In the genomic region with DNA sequence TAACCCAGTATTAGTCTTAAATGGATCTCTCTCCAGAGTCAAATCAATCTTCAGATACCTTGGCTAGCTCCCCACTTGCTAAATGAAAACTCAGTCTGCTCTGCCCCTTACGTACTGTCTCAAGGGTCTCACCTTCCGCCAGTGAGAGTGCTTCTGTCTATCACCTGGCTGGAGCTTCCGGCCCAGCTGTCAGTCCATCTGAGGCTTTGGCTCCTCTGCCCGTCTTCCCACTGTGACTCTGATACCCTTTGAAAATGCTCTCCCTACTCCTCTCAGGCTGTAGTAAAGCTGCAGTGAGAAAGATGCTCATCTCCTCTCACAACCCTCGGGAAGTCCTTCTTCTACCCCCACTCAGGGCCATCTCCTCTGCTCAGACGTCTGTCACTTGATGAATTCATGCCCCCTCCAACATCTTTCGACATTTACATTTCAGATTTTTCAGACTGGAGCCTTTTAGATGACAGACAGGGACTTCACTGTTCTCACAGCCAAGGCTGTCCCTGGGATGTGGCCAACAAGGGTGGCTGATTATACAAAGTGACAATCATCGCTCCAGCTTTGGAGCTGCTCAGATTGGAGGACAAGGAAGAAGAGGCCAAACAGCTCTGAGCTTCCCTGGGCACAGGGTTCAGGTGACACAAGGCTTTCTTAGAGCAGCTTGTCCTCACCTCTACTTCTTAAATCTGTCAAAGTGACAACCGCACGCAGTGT, we compare ENCODE assay signal across 11 mouse cellular contexts.
A peak's percentile ranks its signal among the peaks of the same experiment; 100 is the strongest.
DNase-seq lines count a peak whose midpoint lies in the region; ATAC-seq and TF ChIP-seq lines count a peak whose summit lies in the region.
"Had no signal": no experiment of that assay in that cellular context is flagged by ENCODE, and none has a peak within 500 bp of the region (broad histone marks: within the 10 kb centered on the region; RNA-seq: fewer than 3 reads in every experiment).

No protein-coding gene starts in this region.

- DNase-seq in kidney, postnatal 36 days: no peak
- DNase-seq in brain, embryonic 14.5 days (ENCODE audit: low read depth): peak; percentile 79
- DNase-seq in cerebellum, postnatal 14 days: peak; percentile 92
- DNase-seq in layer of hippocampus, postnatal 36 days: peak; percentile 58 to 62
- no peak for DNase-seq in urinary bladder, postnatal 10 days (ENCODE audit: low spot score)
- DNase-seq in adrenal gland, adult 8-10 months: no peak
- no peak for DNase-seq in embryonic facial prominence, embryonic 10.5 days (ENCODE audit: low spot score)
- DNase-seq: kidney, adult 18-20 months had no signal

- TF ChIP-seq POLR2A in brain, embryonic 14.5 days (IDR thresholded peaks at IDR 0.05; ENCODE audit: borderline replicate concordance, extremely low read depth, insufficient read depth, insufficient read length, poor library complexity, severe bottlenecking): no peak

- no peaks in the 10 kb centered on the region for H3K9me3 ChIP-seq in kidney, embryonic 14.5 days (ENCODE audit: control insufficient read depth, low read length)
- no peaks in the 10 kb centered on the region for H3K9me3 ChIP-seq in embryonic facial prominence, embryonic 10.5 days
- H3K9me3 ChIP-seq: embryonic facial prominence, embryonic 15.5 days; neural tube, embryonic 13.5 days had no signal

- H3K36me3 ChIP-seq in kidney, embryonic 14.5 days (ENCODE audit: control insufficient read depth, insufficient read depth, low read length): no peaks in the 10 kb centered on the region
- H3K36me3 ChIP-seq in embryonic facial prominence, embryonic 10.5 days (replicated peaks): no peaks in the 10 kb centered on the region
- H3K36me3 ChIP-seq: embryonic facial prominence, embryonic 15.5 days; neural tube, embryonic 13.5 days had no signal

- no peak for ATAC-seq in kidney, embryonic 14.5 days (ENCODE audit: low FRiP score, low TSS enrichment)

- no peak for TF ChIP-seq CTCF in brain, embryonic 14.5 days (IDR thresholded peaks at IDR 0.05; ENCODE audit: borderline replicate concordance, extremely low read depth, insufficient read depth, insufficient read length)

- H3K4me3 ChIP-seq in kidney, embryonic 14.5 days (ENCODE audit: low read length): no peak overlapping the region
- no peak overlapping the region for H3K4me3 ChIP-seq in embryonic facial prominence, embryonic 10.5 days
- H3K4me3 ChIP-seq: embryonic facial prominence, embryonic 15.5 days; neural tube, embryonic 13.5 days had no signal

- H3K27me3 ChIP-seq in kidney, embryonic 14.5 days (ENCODE audit: control insufficient read depth, insufficient read depth, low read length): no peaks in the 10 kb centered on the region
- H3K27me3 ChIP-seq in embryonic facial prominence, embryonic 10.5 days (replicated peaks; ENCODE audit: low read depth, poor library complexity, severe bottlenecking): no peaks in the 10 kb centered on the region
- H3K27me3 ChIP-seq: embryonic facial prominence, embryonic 15.5 days; neural tube, embryonic 13.5 days had no signal

- H3K9ac ChIP-seq in kidney, embryonic 14.5 days (ENCODE audit: low read depth, low read length): no peak overlapping the region
- H3K9ac ChIP-seq: embryonic facial prominence, embryonic 15.5 days; neural tube, embryonic 13.5 days had no signal

- H3K4me1 ChIP-seq in kidney, embryonic 14.5 days (ENCODE audit: control insufficient read depth, insufficient read depth, low read length): peaks cover 27% of the 10 kb centered on the region
- peaks cover 54% of the 10 kb centered on the region for H3K4me1 ChIP-seq in embryonic facial prominence, embryonic 10.5 days

- peak overlapping the region; percentile 51; the same call in 1 of the 2 replicates for H3K27ac ChIP-seq in kidney, embryonic 14.5 days (ENCODE audit: low read depth, low read length)
- no peak overlapping the region for H3K27ac ChIP-seq in embryonic facial prominence, embryonic 10.5 days (replicated peaks)
- H3K27ac ChIP-seq: embryonic facial prominence, embryonic 15.5 days; neural tube, embryonic 13.5 days had no signal

- no peak overlapping the region for H3K4me2 ChIP-seq in kidney, embryonic 14.5 days (replicated peaks; ENCODE audit: low read depth, low read length)
- H3K4me2 ChIP-seq: embryonic facial prominence, embryonic 15.5 days; neural tube, embryonic 13.5 days had no signal

- 59% methylated on average over 10 of the region's 10 CpGs for WGBS in kidney, embryonic 14.5 days
- 84% methylated on average over 10 of the region's 10 CpGs for WGBS in embryonic facial prominence, embryonic 10.5 days

Comparison
In these comparisons a context has a peak if more than half of its experiments do, and no peak if none do; other contexts are left out.
1. DNase-seq: peak in brain, embryonic 14.5 days (single experiment), cerebellum, postnatal 14 days (2 of 2) and layer of hippocampus, postnatal 36 days (2 of 2); none in kidney, postnatal 36 days (0 of 2), urinary bladder, postnatal 10 days (single experiment), adrenal gland, adult 8-10 months (single experiment) and embryonic facial prominence, embryonic 10.5 days (single experiment).